Mouse (Mus musculus) frontal cortex, postnatal 36 days (tissue): ENCODE data around the gene 1190007I07Rik.
A peak's percentile ranks its signal among the peaks of the same experiment; 100 is the strongest.

Experiments used
- DNase-seq, 2 experiments: peaks; one replicate each; pipeline ENCODE4 v3.0.0; 2022; ENCODE audit warnings: low spot score in 2 of 2

1190007I07Rik gene

GRCm38 (mm10) chr10:82622671-82623552 is at the start of gene 1190007I07Rik:
1190007I07Rik (minus strand) TSS chr10:82623228.
- DNase-seq, result peak; percentile 85 to 87

GRCm38 (mm10) chr10:82670205-82670604 is 47.2 kb upstream of the 1190007I07Rik start:
- DNase-seq, result no peak

- DNase-seq, result peak; percentile 85 to 94
Measured at GRCm38 (mm10) chr10:82666436-82667234, 43.6 kb upstream of the 1190007I07Rik start.

- no peak for DNase-seq
Measured at GRCm38 (mm10) chr10:82665951-82666350, 42.9 kb upstream of the 1190007I07Rik start.

- no peak for DNase-seq
Measured at GRCm38 (mm10) chr10:82663289-82663688, 40.3 kb upstream of the 1190007I07Rik start.

GRCm38 (mm10) chr10:82662267-82662990 is 39.4 kb upstream of the 1190007I07Rik start:
- DNase-seq, result peak; percentile 54 to 63

- DNase-seq, result peak; percentile 62 to 88
Measured at GRCm38 (mm10) chr10:82661820-82662219, 38.8 kb upstream of the 1190007I07Rik start.

GRCm38 (mm10) chr10:82654581-82654980 is 31.6 kb upstream of the 1190007I07Rik start:
- no peak for DNase-seq

- no peak for DNase-seq
Measured at GRCm38 (mm10) chr10:82652625-82653024, 29.6 kb upstream of the 1190007I07Rik start.

GRCm38 (mm10) chr10:82651221-82651620 is 28.2 kb upstream of the 1190007I07Rik start:
- DNase-seq, result no peak

- DNase-seq, result no peak
Measured at GRCm38 (mm10) chr10:82647205-82647811, 24.3 kb upstream of the 1190007I07Rik start.

- DNase-seq, result no peak
Measured at GRCm38 (mm10) chr10:82646083-82646482, 23.1 kb upstream of the 1190007I07Rik start.

GRCm38 (mm10) chr10:82641481-82641880 is 18.5 kb upstream of the 1190007I07Rik start:
- no peak for DNase-seq

GRCm38 (mm10) chr10:82639032-82639698 is 16.1 kb upstream of the 1190007I07Rik start:
- DNase-seq, result no peak

- no peak for DNase-seq
Measured at GRCm38 (mm10) chr10:82636321-82636720, 13.3 kb upstream of the 1190007I07Rik start.

GRCm38 (mm10) chr10:82634348-82634747 is 11.3 kb upstream of the 1190007I07Rik start:
- no peak for DNase-seq

GRCm38 (mm10) chr10:82632496-82633280 is 9.7 kb upstream of the 1190007I07Rik start:
- no peak for DNase-seq

- no peak for DNase-seq
Measured at GRCm38 (mm10) chr10:82631133-82631532, 8.1 kb upstream of the 1190007I07Rik start.

GRCm38 (mm10) chr10:82630497-82630896 is 7.5 kb upstream of the 1190007I07Rik start:
- no peak for DNase-seq
